Mouse (Mus musculus) bone marrow macrophage, adult 2 months (primary cell): Measurements from ENCODE around the gene Uvrag.
A peak's percentile ranks its signal among the peaks of the same experiment; 100 is the strongest.

Source experiments
- CTCF ChIP-seq: IDR thresholded peaks from 2 replicates; pipeline ENCODE4 v1.5.1; 2012; ENCODE audit warnings: low read depth, mild to moderate bottlenecking, low read length, moderate library complexity
- POLR2A ChIP-seq: IDR thresholded peaks from 2 replicates; pipeline ENCODE4 v1.6.1; 2012; ENCODE audit warnings: mild to moderate bottlenecking, low read depth, low read length, borderline replicate concordance

GRCm38 (mm10) chr7:98837901-98838300 lies 303.0 kb downstream of the Uvrag start:
- peak; percentile 47; the same call in 1 of the 2 replicates for TF ChIP-seq CTCF
- no peak for TF ChIP-seq POLR2A
